In genomic region chr6:6818036-6818788, GRCm38 (mm10) we compare ENCODE assay signal across 22 mouse cellular contexts. TPM values are rescaled to one million over a fixed set of nuclear protein-coding genes. Genes with fewer than 3 reads are reported as not detected.
DNase-seq lines count a peak whose midpoint lies in the region; ATAC-seq lines count a peak whose summit lies in the region.
"Had no signal": no experiment of that assay in that cellular context is flagged by ENCODE, and none has a peak within 500 bp of the region (broad histone marks: within the 10 kb centered on the region; RNA-seq: fewer than 3 reads in every experiment).

No protein-coding gene starts in this region.

- WGBS in hindbrain, embryonic 12.5 days, result 53% methylated on average over 8 of the region's 9 CpGs
- WGBS in hindbrain, embryonic 13.5 days, result 43% methylated on average over 8 of the region's 9 CpGs
- WGBS in hindbrain, embryonic 16.5 days, result 49% methylated on average over 8 of the region's 9 CpGs

- DNase-seq in adrenal gland, postnatal 10 days, result peak; percentile 8
- DNase-seq in retina, postnatal 1 day, result peak; percentile 58
- no peak for DNase-seq in cerebellum, adult 8-10 months
- DNase-seq in liver, result no peak
- DNase-seq: cerebellum, adult 2 months; embryo, embryonic 11 days; gastrocnemius, postnatal 36 days; kidney, adult 9 months; lung, embryonic 14.5 days; right cerebral cortex, postnatal 14 days had no signal

- H3K4me1 ChIP-seq in hindbrain, embryonic 12.5 days, result peaks cover 7% of the 10 kb centered on the region; the same call in 1 of the 2 replicates
- H3K4me1 ChIP-seq in hindbrain, embryonic 13.5 days (replicated peaks), result peaks cover 8% of the 10 kb centered on the region; the same call in 1 of the 2 replicates
- no peaks in the 10 kb centered on the region for H3K4me1 ChIP-seq in hindbrain, embryonic 16.5 days (ENCODE audit: control insufficient read depth, insufficient read depth, low read depth, low read length)

- no peaks in the 10 kb centered on the region for H3K36me3 ChIP-seq in hindbrain, embryonic 12.5 days
- H3K36me3 ChIP-seq in hindbrain, embryonic 13.5 days, result no peaks in the 10 kb centered on the region
- no peaks in the 10 kb centered on the region for H3K36me3 ChIP-seq in hindbrain, embryonic 16.5 days (ENCODE audit: control insufficient read depth, insufficient read depth, low read length)

- H3K9me3 ChIP-seq in hindbrain, embryonic 12.5 days (replicated peaks), result no peaks in the 10 kb centered on the region
- no peaks in the 10 kb centered on the region for H3K9me3 ChIP-seq in hindbrain, embryonic 13.5 days
- no peaks in the 10 kb centered on the region for H3K9me3 ChIP-seq in hindbrain, embryonic 16.5 days (ENCODE audit: control insufficient read depth, low read length)

- H3K27ac ChIP-seq in hindbrain, embryonic 12.5 days, result no peak overlapping the region
- H3K27ac ChIP-seq in hindbrain, embryonic 13.5 days, result no peak overlapping the region
- H3K27ac ChIP-seq in hindbrain, embryonic 16.5 days (ENCODE audit: low read depth, low read length), result no peak overlapping the region
- H3K27ac ChIP-seq: macrophage had no signal

- no peak overlapping the region for H3K9ac ChIP-seq in hindbrain, embryonic 12.5 days
- H3K9ac ChIP-seq in hindbrain, embryonic 13.5 days, result no peak overlapping the region
- H3K9ac ChIP-seq in hindbrain, embryonic 16.5 days (ENCODE audit: low read depth, low read length), result no peak overlapping the region
- H3K9ac ChIP-seq: lung, embryonic 14.5 days had no signal

- ATAC-seq in hindbrain, embryonic 12.5 days (ENCODE audit: low FRiP score), result peak; percentile 68; the same call in 1 of the 2 replicates
- ATAC-seq in hindbrain, embryonic 13.5 days (ENCODE audit: low FRiP score), result no peak
- ATAC-seq in hindbrain, embryonic 16.5 days, result peak; percentile 61
- ATAC-seq: CD4-positive, CD25-positive, alpha-beta regulatory T cell, adult 4 months; inflammation-experienced regulatory T-cells, adult 6 months had no signal

- H3K4me2 ChIP-seq in hindbrain, embryonic 12.5 days (replicated peaks), result no peak overlapping the region
- H3K4me2 ChIP-seq in hindbrain, embryonic 13.5 days, result no peak overlapping the region
- no peak overlapping the region for H3K4me2 ChIP-seq in hindbrain, embryonic 16.5 days (ENCODE audit: low read length)
- H3K4me2 ChIP-seq: liver, embryonic 11.5 days; lung, embryonic 14.5 days had no signal

- H3K27me3 ChIP-seq in hindbrain, embryonic 12.5 days, result no peaks in the 10 kb centered on the region
- H3K27me3 ChIP-seq in hindbrain, embryonic 13.5 days, result no peaks in the 10 kb centered on the region
- no peaks in the 10 kb centered on the region for H3K27me3 ChIP-seq in hindbrain, embryonic 16.5 days (replicated peaks; ENCODE audit: control insufficient read depth, insufficient read depth, low read length)

- no peak overlapping the region for H3K4me3 ChIP-seq in hindbrain, embryonic 12.5 days
- no peak overlapping the region for H3K4me3 ChIP-seq in hindbrain, embryonic 13.5 days
- no peak overlapping the region for H3K4me3 ChIP-seq in hindbrain, embryonic 16.5 days (ENCODE audit: low read length)
- H3K4me3 ChIP-seq: erythroblast, embryonic 14.5 days had no signal

RNA-seq across cellular contexts. Expression of gene Dlx6, which starts 44.9 kb away (rescaled TPM):
- 1.0 and 2.6 TPM in 2 replicates for polyA plus RNA-seq in hindbrain, embryonic 12.5 days (2016; fragmentation: Nextera tagmentation; extraction: Ambion mirVana)
- 0.18 TPM in 1 of 2 replicates, not detected in the other for polyA plus RNA-seq in hindbrain, embryonic 13.5 days (2015; fragmentation: Nextera tagmentation; extraction: Ambion mirVana)
- total RNA-seq in adrenal gland, postnatal 10 days (2021), result under 1 TPM in 1 of 2 experiments, not detected in 1; 0.57 TPM
- polyA plus RNA-seq in hindbrain, embryonic 16.5 days (2015; fragmentation: Nextera tagmentation; extraction: Ambion mirVana), result 0.45 TPM in 1 of 2 replicates, not detected in the other
- total RNA-seq: gastrocnemius, postnatal 36 days; monocyte, adult 5-6 weeks had no signal
- polyA plus RNA-seq: CD4-positive, CD25-positive, alpha-beta regulatory T cell, adult 4 months; cerebellum, adult 2 months; erythroblast, embryonic 14.5 days; heart, embryonic 14.5 days; inflammation-experienced regulatory T-cells, adult 6 months; large intestine, adult 2 months; liver, embryonic 11.5 days; lung, embryonic 14.5 days; macrophage; urinary bladder, adult 2 months had no signal

Comparison
In these comparisons a context has a peak if more than half of its experiments do, and no peak if none do; other contexts are left out.
1. DNase-seq: peak in adrenal gland, postnatal 10 days (single experiment) and retina, postnatal 1 day (single experiment); none in cerebellum, adult 8-10 months (single experiment) and liver (single experiment).